Mouse (Mus musculus): ENCODE measurements around the gene Npsr1.

DNA sequence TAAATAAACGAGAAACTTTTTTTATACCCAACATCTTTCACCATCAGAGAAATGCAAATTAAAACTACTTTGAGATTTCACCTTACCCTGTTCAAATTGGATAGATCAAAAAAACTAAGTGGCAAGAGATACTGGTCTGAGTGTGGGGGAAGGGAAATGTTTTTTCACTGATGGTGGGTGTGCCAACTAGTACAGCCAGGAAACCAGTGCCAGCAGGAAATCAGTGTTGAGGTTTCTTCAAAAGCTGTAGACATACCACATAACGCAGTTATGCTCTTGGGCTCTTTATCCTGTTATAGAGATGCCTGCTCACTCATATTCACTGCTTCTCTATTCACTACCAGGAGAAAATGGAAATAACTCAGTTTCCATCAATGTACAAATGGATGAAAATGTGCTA, 233.9 kb downstream of the Npsr1 start:
- TF ChIP-seq CTCF (IDR thresholded peaks at IDR 0.05; ENCODE audit: low read depth): no peak
- no peak for TF ChIP-seq EP300 (IDR thresholded peaks at IDR 0.05; ENCODE audit: low read depth)

All from heart, postnatal 0 days (tissue).